Mouse (Mus musculus) G1E (cell line): ENCODE data around the gene Prss46. TPM values are rescaled to one million over a fixed set of nuclear protein-coding genes. Genes with fewer than 3 reads are reported as not detected.

Source experiments
- ATAC-seq: 2 replicates; pipeline ENCODE4 v1.8.0; 2016; ENCODE audit warnings: mild to moderate bottlenecking; ENCODE audit not compliant: insufficient number of reproducible peaks, poor library complexity, low FRiP score, severe bottlenecking; ENCODE audit errors: extremely low read depth
- DNase-seq: peaks from one replicate; pipeline ENCODE4 v3.0.0; 2012; ENCODE audit warnings: low spot score
- H3K27me3 ChIP-seq: 2 replicates; pipeline ENCODE4 v1.6.1; 2012; ENCODE audit warnings: mild to moderate bottlenecking, low read length, inconsistent platforms; ENCODE audit not compliant: insufficient read depth
- H3K36me3 ChIP-seq: replicated peaks from 2 replicates; pipeline ENCODE3; 2012; ENCODE audit warnings: mild to moderate bottlenecking, inconsistent platforms
- H3K4me1 ChIP-seq: 2 replicates; pipeline ENCODE4 v1.6.1; 2012; ENCODE audit warnings: low read depth, low read length, inconsistent platforms, mixed read lengths; ENCODE audit not compliant: insufficient read depth
- H3K4me3 ChIP-seq: 2 replicates; pipeline ENCODE4 v1.5.1; 2012; ENCODE audit warnings: low read depth, mild to moderate bottlenecking, inconsistent platforms, low read length, moderate library complexity, mixed read lengths
- H3K9me3 ChIP-seq: replicated peaks from 2 replicates; pipeline ENCODE4 v1.6.1; 2012; ENCODE audit warnings: inconsistent platforms
- CTCF ChIP-seq: IDR thresholded peaks from 2 replicates; pipeline ENCODE4 v1.5.1; 2012; ENCODE audit warnings: low read depth, low read length, inconsistent platforms, mixed read lengths
- GATA1 ChIP-seq: IDR thresholded peaks from 2 replicates; pipeline ENCODE4 v1.6.1; 2012; ENCODE audit warnings: borderline replicate concordance, low read length, inconsistent platforms, mixed read lengths
- GATA2 ChIP-seq: IDR thresholded peaks from 2 replicates; pipeline ENCODE4 v1.6.1; 2012; ENCODE audit warnings: low read depth, low read length, inconsistent platforms, borderline replicate concordance
- POLR2AphosphoS5 ChIP-seq: IDR thresholded peaks from 2 replicates; pipeline ENCODE4 v1.6.1; 2012; ENCODE audit warnings: low read depth, low read length, inconsistent platforms; ENCODE audit not compliant: insufficient replicate concordance
- TAL1 ChIP-seq: conservative IDR thresholded peaks from 2 replicates; pipeline ENCODE4 v1.6.1; 2012; ENCODE audit warnings: low read depth, low read length, inconsistent platforms, mixed read lengths
- polyA plus RNA-seq: library from polyadenylated mRNA; stranded (reverse); fragments of >175 nt; gene quantifications from 2 replicates; pipeline ENCODE4 v1.2.3, GENCODE M21; 2012
- total RNA-seq, 2 experiments: library from RNA; stranded (forward) in 1 of 2; stranded (reverse) in 1 of 2; fragments of 200-1000 nt in 1 of 2; fragments of >200 nt in 1 of 2; fragmentation: Nextera tagmentation in 1 of 2; gene quantifications; 2 replicates each; pipeline ENCODE4 v1.2.3; 2014 to 2017

Gene Prss46
- total and polyA plus RNA-seq, 3 experiments, result not detected

DNA sequence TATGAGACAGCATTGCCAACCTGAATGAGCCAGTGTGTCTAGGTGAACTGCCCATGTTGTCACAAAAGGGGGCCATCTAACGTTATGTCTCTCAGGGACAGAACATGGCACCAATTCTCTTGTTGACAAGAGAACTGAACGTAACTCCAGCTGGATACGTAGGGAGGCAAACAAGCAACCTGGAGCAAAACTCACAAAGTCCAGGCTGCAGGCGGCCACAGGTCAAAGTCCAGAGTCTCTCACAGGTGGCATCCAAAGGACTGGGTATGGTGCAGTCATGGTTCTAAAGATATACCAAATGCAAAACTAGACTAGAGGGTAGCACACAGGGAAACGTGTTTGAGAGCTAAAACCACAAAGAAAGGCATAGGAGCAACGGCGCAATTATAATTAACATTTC is 22.9 kb upstream of the Prss46 start:
- no peak for TF ChIP-seq GATA1
- TF ChIP-seq POLR2AphosphoS5, result no peak
- TF ChIP-seq CTCF, result no peak
- no peak for TF ChIP-seq TAL1
- TF ChIP-seq GATA2, result no peak
- Histone ChIP-seq H3K4me1 (no peaks in the 10 kb centered on the region), H3K36me3 (no peaks in the 10 kb centered on the region), H3K4me3 (no peak overlapping the region), H3K27me3 (peaks cover 18% of the 10 kb centered on the region; the same call in 1 of the 2 replicates), H3K9me3 (no peaks in the 10 kb centered on the region)
- no peak for DNase-seq
- no peak for ATAC-seq

DNA sequence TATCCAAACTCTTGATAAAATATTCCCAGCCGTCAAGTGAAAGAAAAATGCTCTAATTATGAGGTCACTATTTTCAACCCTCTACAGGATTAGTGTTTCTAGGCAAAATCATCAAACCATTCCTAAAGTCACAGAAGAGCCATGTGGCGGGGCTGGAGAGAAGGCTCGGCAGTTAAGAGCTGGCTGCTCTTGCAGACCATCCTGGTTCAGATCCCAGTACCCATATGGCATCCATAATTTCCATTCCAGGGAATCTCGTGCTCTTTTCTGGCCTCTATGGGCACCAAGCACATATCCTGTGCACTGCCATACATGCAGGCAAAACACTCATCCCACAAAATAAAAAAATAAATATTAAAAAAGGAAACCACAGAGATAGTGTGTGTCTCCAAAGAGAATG is 18.9 kb upstream of the Prss46 start:
- DNase-seq (no peak), ATAC-seq (no peak)
- H3K4me1 ChIP-seq, result no peaks in the 10 kb centered on the region
- H3K36me3 ChIP-seq, result no peaks in the 10 kb centered on the region
- no peaks in the 10 kb centered on the region for H3K9me3 ChIP-seq
- H3K27me3 ChIP-seq, result peaks cover 20% of the 10 kb centered on the region
- no peak overlapping the region for H3K4me3 ChIP-seq
- TF ChIP-seq TAL1 (no peak), GATA1 (no peak), CTCF (no peak), GATA2 (no peak), POLR2AphosphoS5 (no peak)

DNA sequence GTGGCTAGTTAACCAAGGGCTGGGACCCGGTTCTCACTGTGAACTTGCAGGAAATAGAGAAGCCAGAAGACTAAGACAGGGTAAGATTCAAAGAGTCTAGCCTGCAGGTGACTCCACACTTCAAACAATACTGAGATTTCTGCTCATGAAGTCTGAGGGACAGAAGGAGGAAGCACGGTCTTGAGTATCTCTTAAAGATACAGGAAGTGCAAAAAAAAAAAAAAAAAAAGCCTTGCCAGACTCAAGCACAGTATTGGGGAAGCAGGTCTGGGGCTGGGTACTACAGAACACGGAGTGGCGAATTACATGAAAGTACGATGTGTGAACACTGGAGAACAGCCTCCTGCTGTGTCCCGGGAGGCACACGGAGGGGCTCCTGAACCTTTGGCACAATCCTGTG is 18.5 kb upstream of the Prss46 start:
- H3K9me3 ChIP-seq, result no peaks in the 10 kb centered on the region
- H3K36me3 ChIP-seq, result no peaks in the 10 kb centered on the region
- no peaks in the 10 kb centered on the region for H3K4me1 ChIP-seq
- DNase-seq (no peak), ATAC-seq (no peak)
- no peak overlapping the region for H3K4me3 ChIP-seq
- TF ChIP-seq GATA1, result no peak
- no peak for TF ChIP-seq POLR2AphosphoS5
- TF ChIP-seq TAL1, result no peak
- no peak for TF ChIP-seq GATA2
- no peak for TF ChIP-seq CTCF
- H3K27me3 ChIP-seq, result peaks cover 20% of the 10 kb centered on the region

DNA sequence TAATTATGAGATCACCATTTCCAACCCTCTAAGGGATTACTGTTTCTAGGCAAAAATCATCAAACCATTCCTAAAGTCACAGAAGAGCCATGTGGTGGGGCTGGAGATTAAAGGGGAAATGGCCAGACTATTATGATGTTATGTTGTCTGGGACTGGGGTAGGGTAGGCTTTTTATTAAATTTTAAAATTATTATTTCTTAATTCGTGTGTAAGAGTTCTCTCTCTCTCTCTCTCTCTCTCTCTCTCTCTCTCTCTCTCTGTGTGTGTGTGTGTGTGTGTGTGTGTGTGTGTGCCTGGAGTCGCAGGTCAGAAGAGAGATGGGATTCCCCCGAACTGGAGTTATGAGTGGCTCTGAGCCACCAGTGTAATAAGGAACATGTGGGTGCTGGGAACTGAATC is 17.9 kb upstream of the Prss46 start, which contains the start of gene Prss43:
TSS of gene Prss43 (plus strand) at position 301 of the 400 bp plus-strand sequence.
- peaks cover 18% of the 10 kb centered on the region for H3K27me3 ChIP-seq
- no peaks in the 10 kb centered on the region for H3K36me3 ChIP-seq
- DNase-seq (no peak), ATAC-seq (no peak)
- TF ChIP-seq POLR2AphosphoS5 (no peak), CTCF (no peak), GATA2 (no peak), GATA1 (no peak), TAL1 (no peak)
- no peaks in the 10 kb centered on the region for H3K9me3 ChIP-seq
- H3K4me3 ChIP-seq, result no peak within 1 kb of the TSS
- H3K4me1 ChIP-seq, result no peaks in the 10 kb centered on the region

DNA sequence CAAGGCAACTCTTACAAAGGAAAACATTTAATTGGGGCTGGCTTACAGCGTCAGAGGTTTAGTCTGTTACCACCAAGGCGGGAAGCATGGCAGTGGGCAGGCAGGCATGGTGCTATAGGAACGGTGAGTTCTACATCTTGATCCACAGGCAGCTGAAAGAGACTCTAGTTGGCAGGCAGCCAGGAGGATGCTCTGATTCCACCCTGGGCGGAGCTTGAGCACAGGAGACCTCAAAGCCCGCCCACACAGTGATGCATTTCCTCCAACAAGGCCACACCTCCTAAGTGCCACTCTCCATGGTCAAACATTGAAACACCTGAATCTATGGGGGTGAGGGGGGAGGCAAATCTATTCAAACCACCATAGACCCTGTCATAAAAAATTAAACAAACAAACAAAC is 11.3 kb upstream of the Prss46 start:
- Histone ChIP-seq H3K4me1 (no peaks in the 10 kb centered on the region), H3K4me3 (no peak overlapping the region), H3K27me3 (peaks cover 7% of the 10 kb centered on the region), H3K36me3 (no peaks in the 10 kb centered on the region), H3K9me3 (no peaks in the 10 kb centered on the region)
- TF ChIP-seq GATA1 (no peak), POLR2AphosphoS5 (no peak), CTCF (no peak), TAL1 (no peak), GATA2 (no peak)
- DNase-seq (no peak), ATAC-seq (no peak)

DNA sequence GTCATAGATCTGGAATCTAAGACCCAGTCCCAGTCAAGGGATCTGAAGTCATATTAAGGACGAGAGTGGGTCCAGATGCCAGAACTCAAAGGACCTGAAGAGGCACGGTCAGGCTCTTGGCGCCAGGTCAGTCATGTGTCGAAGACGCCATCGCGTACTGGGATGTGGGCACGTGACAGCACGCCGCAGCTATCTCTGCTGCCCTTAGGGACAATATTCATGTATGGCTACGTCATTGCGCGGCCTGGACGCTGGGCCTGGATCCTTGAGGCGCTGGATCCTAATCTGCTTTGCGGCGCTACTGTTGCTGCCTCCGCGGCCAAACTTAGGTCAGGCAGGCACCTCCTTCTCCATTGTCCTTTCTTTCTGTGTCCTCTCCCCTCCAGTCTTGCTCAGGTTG is 9.9 kb upstream of the Prss46 start, which contains the start of gene Prss45:
TSS of gene Prss45 (plus strand) at position 178 of the 400 bp plus-strand sequence.
- no peak within 1 kb of the TSS for H3K4me3 ChIP-seq
- no peaks in the 10 kb centered on the region for H3K4me1 ChIP-seq
- no peak for DNase-seq
- H3K36me3 ChIP-seq, result no peaks in the 10 kb centered on the region
- H3K27me3 ChIP-seq, result peaks cover 5% of the 10 kb centered on the region; the same call in 1 of the 2 replicates
- TF ChIP-seq POLR2AphosphoS5 (no peak), CTCF (no peak), TAL1 (no peak), GATA2 (no peak)
- H3K9me3 ChIP-seq, result no peaks in the 10 kb centered on the region
- no peak for ATAC-seq
